ENCODE assay signal across 16 mouse cellular contexts in genomic region chr8:61969581-61969980, GRCm38 (mm10). TPM values are rescaled to one million over a fixed set of nuclear protein-coding genes. Genes with fewer than 3 reads are reported as not detected.
"Had no signal": no experiment of that assay in that cellular context is flagged by ENCODE, and none has a peak within 500 bp of the region (broad histone marks: within the 10 kb centered on the region; RNA-seq: fewer than 3 reads in every experiment).

No protein-coding gene starts in this region.

- H3K36me3 ChIP-seq: limb, embryonic 10.5 days; liver, embryonic 15.5 days; midbrain, embryonic 12.5 days; neural tube, embryonic 13.5 days had no signal

- H3K27me3 ChIP-seq: liver, embryonic 15.5 days; midbrain, embryonic 12.5 days; neural tube, embryonic 13.5 days had no signal

- DNase-seq: kidney, adult 11 months; kidney, adult 9 months; kidney, postnatal 4 days; lung, adult 2 months; lung, postnatal 10 days; lung, postnatal 4 days; right cerebral cortex, adult 18-20 months; right cerebral cortex, postnatal 25 days; thymus, postnatal 4 days had no signal

- H3K9me3 ChIP-seq: limb, embryonic 10.5 days; liver, embryonic 15.5 days; midbrain, embryonic 12.5 days; neural tube, embryonic 13.5 days had no signal

- H3K4me3 ChIP-seq: layer of hippocampus, adult 2 months; limb, embryonic 10.5 days; liver, embryonic 15.5 days; midbrain, embryonic 12.5 days; neural tube, embryonic 13.5 days had no signal

- H3K27ac ChIP-seq: kidney, postnatal 0 days; layer of hippocampus, adult 2 months; limb, embryonic 10.5 days; liver, embryonic 15.5 days; midbrain, embryonic 12.5 days; neural tube, embryonic 13.5 days had no signal

- H3K4me2 ChIP-seq: liver, embryonic 11.5 days; liver, embryonic 15.5 days; midbrain, embryonic 12.5 days; neural tube, embryonic 13.5 days had no signal

- H3K9ac ChIP-seq: liver, embryonic 15.5 days; midbrain, embryonic 12.5 days; neural tube, embryonic 13.5 days had no signal

- H3K4me1 ChIP-seq: limb, embryonic 10.5 days; liver, embryonic 15.5 days; midbrain, embryonic 12.5 days; neural tube, embryonic 13.5 days had no signal

RNA-seq across cellular contexts. Expression of gene Ddx60, which starts 41.7 kb away (rescaled TPM):
- polyA plus RNA-seq: limb, embryonic 10.5 days had no signal
